In genomic region chr13:47712507-47712906, GRCm38 (mm10) we compare ENCODE assay signal across 22 mouse cellular contexts.
DNase-seq lines count a peak whose midpoint lies in the region; ATAC-seq and TF ChIP-seq lines count a peak whose summit lies in the region.
"Had no signal": no experiment of that assay in that cellular context is flagged by ENCODE, and none has a peak within 500 bp of the region (broad histone marks: within the 10 kb centered on the region; RNA-seq: fewer than 3 reads in every experiment).

No protein-coding gene starts in this region.

- H3K36me3 ChIP-seq in liver, embryonic 14.5 days (replicated peaks; ENCODE audit: control insufficient read depth, insufficient read depth, low read depth) = no peaks in the 10 kb centered on the region
- H3K36me3 ChIP-seq in liver, postnatal 0 days (replicated peaks; ENCODE audit: insufficient read depth, low read length) = no peaks in the 10 kb centered on the region
- H3K36me3 ChIP-seq in intestine, embryonic 15.5 days = no peaks in the 10 kb centered on the region
- H3K36me3 ChIP-seq in liver, embryonic 15.5 days (replicated peaks) = no peaks in the 10 kb centered on the region
- no peaks in the 10 kb centered on the region for H3K36me3 ChIP-seq in stomach, embryonic 16.5 days (ENCODE audit: control insufficient read depth, insufficient read depth, low read length)
- no peaks in the 10 kb centered on the region for H3K36me3 ChIP-seq in hindbrain, embryonic 16.5 days (ENCODE audit: control insufficient read depth, insufficient read depth, low read length)
- H3K36me3 ChIP-seq: embryonic facial prominence, embryonic 13.5 days; heart, embryonic 15.5 days had no signal

- no peaks in the 10 kb centered on the region for H3K9me3 ChIP-seq in liver, embryonic 14.5 days (ENCODE audit: control insufficient read depth, low read length)
- no peaks in the 10 kb centered on the region for H3K9me3 ChIP-seq in liver, postnatal 0 days (ENCODE audit: low read length)
- no peaks in the 10 kb centered on the region for H3K9me3 ChIP-seq in intestine, embryonic 15.5 days
- H3K9me3 ChIP-seq in liver, embryonic 15.5 days (replicated peaks) = no peaks in the 10 kb centered on the region
- H3K9me3 ChIP-seq in stomach, embryonic 16.5 days (replicated peaks; ENCODE audit: control insufficient read depth, low read length) = no peaks in the 10 kb centered on the region
- H3K9me3 ChIP-seq in hindbrain, embryonic 16.5 days (ENCODE audit: control insufficient read depth, low read length) = no peaks in the 10 kb centered on the region
- H3K9me3 ChIP-seq: embryonic facial prominence, embryonic 13.5 days; forebrain, embryonic 13.5 days; heart, embryonic 15.5 days had no signal

- no peak overlapping the region for H3K4me2 ChIP-seq in liver, embryonic 14.5 days (ENCODE audit: low read depth)
- H3K4me2 ChIP-seq in liver, postnatal 0 days (ENCODE audit: low read depth, low read length) = no peak overlapping the region
- H3K4me2 ChIP-seq in intestine, embryonic 15.5 days (replicated peaks) = no peak overlapping the region
- no peak overlapping the region for H3K4me2 ChIP-seq in liver, embryonic 15.5 days
- H3K4me2 ChIP-seq in stomach, embryonic 16.5 days (ENCODE audit: low read depth, low read length) = no peak overlapping the region
- H3K4me2 ChIP-seq in hindbrain, embryonic 16.5 days (ENCODE audit: low read length) = no peak overlapping the region
- H3K4me2 ChIP-seq: embryonic facial prominence, embryonic 13.5 days; forebrain, embryonic 13.5 days; heart, embryonic 11.5 days; heart, embryonic 15.5 days had no signal

- no peak for TF ChIP-seq EP300 in liver, embryonic 14.5 days (IDR thresholded peaks at IDR 0.05; ENCODE audit: low read depth)
- TF ChIP-seq EP300 in liver, postnatal 0 days (IDR thresholded peaks at IDR 0.05; ENCODE audit: low read depth) = no peak

- H3K4me1 ChIP-seq in liver, embryonic 14.5 days (replicated peaks; ENCODE audit: control insufficient read depth in 2 of 2, insufficient read depth in 2 of 2, low read length in 1 of 2) = peaks cover 0 to 2% of the 10 kb centered on the region in 2 experiments; a peak in 1 of 4 replicates
- no peaks in the 10 kb centered on the region; the same call in 1 of the 2 replicates for H3K4me1 ChIP-seq in liver, postnatal 0 days (ENCODE audit: insufficient read depth)
- no peaks in the 10 kb centered on the region for H3K4me1 ChIP-seq in intestine, embryonic 15.5 days (replicated peaks)
- H3K4me1 ChIP-seq in liver, embryonic 15.5 days (replicated peaks) = no peaks in the 10 kb centered on the region
- H3K4me1 ChIP-seq in stomach, embryonic 16.5 days (ENCODE audit: control insufficient read depth, insufficient read depth, low read length) = no peaks in the 10 kb centered on the region
- no peaks in the 10 kb centered on the region for H3K4me1 ChIP-seq in hindbrain, embryonic 16.5 days (ENCODE audit: control insufficient read depth, insufficient read depth, low read depth, low read length)
- H3K4me1 ChIP-seq: embryonic facial prominence, embryonic 13.5 days; forebrain, embryonic 13.5 days; heart, embryonic 15.5 days had no signal

- WGBS in liver, embryonic 14.5 days (ENCODE audit: insufficient replicate concordance) = 49% methylated on average over 4 of the region's 4 CpGs
- 51% methylated on average over 4 of the region's 4 CpGs for WGBS in liver, postnatal 0 days (ENCODE audit: insufficient replicate concordance)
- 62% methylated on average over 4 of the region's 4 CpGs for WGBS in intestine, embryonic 15.5 days
- WGBS in liver, embryonic 15.5 days (ENCODE audit: insufficient replicate concordance) = 45% methylated on average over 4 of the region's 4 CpGs
- WGBS in stomach, embryonic 16.5 days = 54% methylated on average over 4 of the region's 4 CpGs
- WGBS in hindbrain, embryonic 16.5 days = 93% methylated on average over 4 of the region's 4 CpGs

- peak in 2 of 3 experiments; percentile 0 to 7 for DNase-seq in liver, embryonic 14.5 days (ENCODE audit: low read depth in 3 of 3, low spot score in 3 of 3)
- DNase-seq in liver, postnatal 0 days = no peak
- DNase-seq in layer of hippocampus, adult 9-11 months = no peak
- DNase-seq: adrenal gland, postnatal 14 days; cerebellum, adult 11-12 months; cerebellum, adult 9-10 months; cerebellum, postnatal 36 days; forebrain, postnatal 0 days; gastrocnemius, postnatal 14 days; heart, adult 2 months; heart, postnatal 14 days had no signal

- 0 out of 2 replicates have a peak, but pooled peaks have one; percentile 18 for ATAC-seq in liver, embryonic 14.5 days (ENCODE audit: insufficient read depth)
- no peak for ATAC-seq in liver, postnatal 0 days
- ATAC-seq in intestine, embryonic 15.5 days = peak; percentile 96
- peak; percentile 75 for ATAC-seq in liver, embryonic 15.5 days (ENCODE audit: insufficient read depth)
- peak; percentile 89; the same call in 1 of the 2 replicates for ATAC-seq in stomach, embryonic 16.5 days (ENCODE audit: insufficient read depth, low FRiP score)
- no peak for ATAC-seq in hindbrain, embryonic 16.5 days
- ATAC-seq: activated CD4-positive, CD25-positive, alpha-beta regulatory T cell, adult 4 months; forebrain, embryonic 13.5 days; forebrain, postnatal 0 days; Patski had no signal

- H3K4me3 ChIP-seq in liver, embryonic 14.5 days (ENCODE audit: insufficient read depth in 1 of 2, low read depth in 2 of 2, low read length in 2 of 2) = no peak overlapping the region
- H3K4me3 ChIP-seq in liver, postnatal 0 days (ENCODE audit: low read depth, low read length) = no peak overlapping the region
- no peak overlapping the region for H3K4me3 ChIP-seq in intestine, embryonic 15.5 days (replicated peaks)
- H3K4me3 ChIP-seq in liver, embryonic 15.5 days (replicated peaks) = no peak overlapping the region
- no peak overlapping the region for H3K4me3 ChIP-seq in stomach, embryonic 16.5 days (replicated peaks; ENCODE audit: low read length)
- no peak overlapping the region for H3K4me3 ChIP-seq in hindbrain, embryonic 16.5 days (ENCODE audit: low read length)
- H3K4me3 ChIP-seq: embryonic facial prominence, embryonic 13.5 days; forebrain, embryonic 13.5 days; heart, adult 2 months; heart, embryonic 15.5 days had no signal

- H3K27me3 ChIP-seq in liver, embryonic 14.5 days (ENCODE audit: control insufficient read depth, insufficient read depth, low read length) = no peaks in the 10 kb centered on the region
- H3K27me3 ChIP-seq in liver, postnatal 0 days (ENCODE audit: insufficient read depth, low read length) = no peaks in the 10 kb centered on the region
- no peaks in the 10 kb centered on the region for H3K27me3 ChIP-seq in intestine, embryonic 15.5 days (replicated peaks)
- H3K27me3 ChIP-seq in liver, embryonic 15.5 days = no peaks in the 10 kb centered on the region
- no peaks in the 10 kb centered on the region for H3K27me3 ChIP-seq in stomach, embryonic 16.5 days (ENCODE audit: control insufficient read depth, insufficient read depth, low read length)
- 0 out of 2 replicates have a peak, but pooled peaks cover 2% of the 10 kb centered on the region for H3K27me3 ChIP-seq in hindbrain, embryonic 16.5 days (replicated peaks; ENCODE audit: control insufficient read depth, insufficient read depth, low read length)
- H3K27me3 ChIP-seq: CH12.LX; embryonic facial prominence, embryonic 13.5 days; forebrain, embryonic 13.5 days; heart, embryonic 15.5 days had no signal

- TF ChIP-seq CTCF in liver, embryonic 14.5 days (IDR thresholded peaks at IDR 0.05; ENCODE audit: low read depth) = no peak
- no peak for TF ChIP-seq CTCF in liver, postnatal 0 days (IDR thresholded peaks at IDR 0.05; ENCODE audit: low read depth)

- H3K27ac ChIP-seq in liver, embryonic 14.5 days = no peak overlapping the region
- H3K27ac ChIP-seq in liver, postnatal 0 days (ENCODE audit: low read depth) = no peak overlapping the region
- no peak overlapping the region for H3K27ac ChIP-seq in intestine, embryonic 15.5 days
- H3K27ac ChIP-seq in liver, embryonic 15.5 days (replicated peaks) = no peak overlapping the region
- no peak overlapping the region for H3K27ac ChIP-seq in stomach, embryonic 16.5 days (ENCODE audit: low read length)
- no peak overlapping the region for H3K27ac ChIP-seq in hindbrain, embryonic 16.5 days (ENCODE audit: low read depth, low read length)
- H3K27ac ChIP-seq: embryonic facial prominence, embryonic 13.5 days; forebrain, embryonic 13.5 days; heart, adult 2 months; heart, embryonic 15.5 days had no signal

- H3K9ac ChIP-seq in liver, embryonic 14.5 days (replicated peaks) = no peak overlapping the region
- H3K9ac ChIP-seq in liver, postnatal 0 days (replicated peaks) = no peak overlapping the region
- no peak overlapping the region for H3K9ac ChIP-seq in intestine, embryonic 15.5 days
- H3K9ac ChIP-seq in liver, embryonic 15.5 days = no peak overlapping the region
- H3K9ac ChIP-seq in stomach, embryonic 16.5 days (ENCODE audit: low read length) = no peak overlapping the region
- H3K9ac ChIP-seq in hindbrain, embryonic 16.5 days (ENCODE audit: low read depth, low read length) = no peak overlapping the region
- H3K9ac ChIP-seq: embryonic facial prominence, embryonic 13.5 days; forebrain, embryonic 13.5 days; forebrain, postnatal 0 days; heart, embryonic 15.5 days had no signal

Comparison
In these comparisons a context has a peak if more than half of its experiments do, and no peak if none do; other contexts are left out.
1. ATAC-seq: peak in liver, embryonic 14.5 days (single experiment), intestine, embryonic 15.5 days (single experiment), liver, embryonic 15.5 days (single experiment) and stomach, embryonic 16.5 days (single experiment); none in liver, postnatal 0 days (single experiment) and hindbrain, embryonic 16.5 days (single experiment).
2. DNase-seq: peak in liver, embryonic 14.5 days (2 of 3); none in liver, postnatal 0 days (single experiment) and layer of hippocampus, adult 9-11 months (single experiment).